Mouse (Mus musculus) CD8-positive naive resting alpha-beta T cell, adult 2 months (primary cell): ENCODE measurements around the gene Ints1.

Experiments
- DNase-seq, 2 experiments: peaks; one replicate each; pipeline ENCODE4 v3.0.0; 2022; ENCODE audit warnings: low read depth in 2 of 2, low spot score in 2 of 2

Ints1 gene

GRCm38 (mm10) chr5:139775216-139775926, at the start of gene Ints1:
Gene Ints1 (minus strand): TSS chr5:139775674.
- DNase-seq = peak; percentile 94 to 95

- DNase-seq = no peak
These were observed 49.1 kb upstream of the Ints1 start for GRCm38 (mm10) chr5:139824531-139824930.

GRCm38 (mm10) chr5:139821466-139822459, 46.3 kb upstream of the Ints1 start:
- DNase-seq = no peak

- DNase-seq = no peak
These were observed 44.2 kb upstream of the Ints1 start, which contains the start of gene Tmem184a for GRCm38 (mm10) chr5:139819538-139820181. Gene Tmem184a (minus strand): TSS chr5:139819917.

GRCm38 (mm10) chr5:139818801-139819200, 43.3 kb upstream of the Ints1 start:
- no peak for DNase-seq

GRCm38 (mm10) chr5:139818056-139818455, 42.6 kb upstream of the Ints1 start:
- DNase-seq = no peak

- DNase-seq = no peak
These were observed 41.8 kb upstream of the Ints1 start for GRCm38 (mm10) chr5:139817292-139817691.

- DNase-seq = no peak
These were observed 41.0 kb upstream of the Ints1 start for GRCm38 (mm10) chr5:139816445-139816844.

- no peak for DNase-seq
These were observed 40.5 kb upstream of the Ints1 start for GRCm38 (mm10) chr5:139815964-139816363.

- no peak for DNase-seq
These were observed 38.5 kb upstream of the Ints1 start for GRCm38 (mm10) chr5:139813963-139814381.

GRCm38 (mm10) chr5:139813126-139813490, 37.6 kb upstream of the Ints1 start:
- no peak for DNase-seq

GRCm38 (mm10) chr5:139812398-139813125, 37.1 kb upstream of the Ints1 start:
- DNase-seq = no peak

- no peak for DNase-seq
These were observed 36.4 kb upstream of the Ints1 start for GRCm38 (mm10) chr5:139811677-139812397.

GRCm38 (mm10) chr5:139809397-139809796, 33.9 kb upstream of the Ints1 start:
- no peak for DNase-seq

- no peak for DNase-seq
These were observed 30.4 kb upstream of the Ints1 start for GRCm38 (mm10) chr5:139805924-139806323.

GRCm38 (mm10) chr5:139804573-139805111, 29.2 kb upstream of the Ints1 start:
- no peak for DNase-seq

GRCm38 (mm10) chr5:139804107-139804551, 28.7 kb upstream of the Ints1 start:
- no peak for DNase-seq

- peak in 1 of 2 experiments; percentile 27 for DNase-seq
These were observed 28.2 kb upstream of the Ints1 start for GRCm38 (mm10) chr5:139803601-139804102.

GRCm38 (mm10) chr5:139803165-139803564, 27.7 kb upstream of the Ints1 start:
- DNase-seq = no peak

- DNase-seq = no peak
These were observed 26.4 kb upstream of the Ints1 start for GRCm38 (mm10) chr5:139801880-139802279.
